ENCODE assay signal across 21 mouse cellular contexts in genomic region chr14:121349291-121349690, GRCm38 (mm10). TPM values are rescaled to one million over a fixed set of nuclear protein-coding genes. Genes with fewer than 3 reads are reported as not detected.
DNase-seq lines count a peak whose midpoint lies in the region; ATAC-seq and TF ChIP-seq lines count a peak whose summit lies in the region.
"Had no signal": no experiment of that assay in that cellular context is flagged by ENCODE, and none has a peak within 500 bp of the region (broad histone marks: within the 10 kb centered on the region; RNA-seq: fewer than 3 reads in every experiment).

No protein-coding gene starts in this region.

- H3K9ac ChIP-seq in liver, postnatal 0 days (replicated peaks) = no peak overlapping the region; the same call in 1 of the 2 replicates
- H3K9ac ChIP-seq in liver, embryonic 11.5 days (ENCODE audit: low read depth, low read length) = no peak overlapping the region
- H3K9ac ChIP-seq: intestine, embryonic 15.5 days; liver, embryonic 13.5 days; midbrain, embryonic 15.5 days had no signal

- H3K4me1 ChIP-seq in liver, postnatal 0 days (ENCODE audit: insufficient read depth) = peaks cover 63% of the 10 kb centered on the region
- peaks cover 71% of the 10 kb centered on the region for H3K4me1 ChIP-seq in liver, embryonic 11.5 days (replicated peaks; ENCODE audit: control insufficient read depth, insufficient read depth, low read length)

- intact Hi-C loops in gastrocnemius, adult 2 months (cut with DNase I) = no loop called here
- intact Hi-C loops in gastrocnemius, postnatal 14 days (cut with DNase I; ENCODE audit: low total_unique reads) = no loop called here

- no peaks in the 10 kb centered on the region for H3K36me3 ChIP-seq in liver, postnatal 0 days (replicated peaks; ENCODE audit: insufficient read depth, low read length)
- no peaks in the 10 kb centered on the region for H3K36me3 ChIP-seq in liver, embryonic 11.5 days (ENCODE audit: control insufficient read depth, insufficient read depth, low read length)
- H3K36me3 ChIP-seq: hindbrain, embryonic 10.5 days; intestine, embryonic 15.5 days; limb, embryonic 10.5 days; liver, embryonic 13.5 days; midbrain, embryonic 15.5 days had no signal

- 76% methylated on average over 5 of the region's 5 CpGs for WGBS in liver, postnatal 0 days (ENCODE audit: insufficient replicate concordance)
- WGBS in liver, embryonic 11.5 days = 83% methylated on average over 5 of the region's 5 CpGs

- H3K27ac ChIP-seq in gastrocnemius, adult 2 months = 0 out of 2 replicates have a peak overlapping the region, but pooled peaks have one; percentile 31
- H3K27ac ChIP-seq in liver, postnatal 0 days (ENCODE audit: low read depth) = peak overlapping the region; percentile 30
- H3K27ac ChIP-seq in liver, embryonic 11.5 days (ENCODE audit: low read depth, low read length) = no peak overlapping the region
- H3K27ac ChIP-seq: hindbrain, embryonic 10.5 days; layer of hippocampus, adult 2 months; limb, embryonic 10.5 days; midbrain, embryonic 15.5 days had no signal

- H3K9me3 ChIP-seq in liver, postnatal 0 days (ENCODE audit: low read length) = no peaks in the 10 kb centered on the region
- no peaks in the 10 kb centered on the region for H3K9me3 ChIP-seq in liver, embryonic 11.5 days (ENCODE audit: control insufficient read depth, low read length)
- H3K9me3 ChIP-seq: hindbrain, embryonic 10.5 days; intestine, embryonic 15.5 days; limb, embryonic 10.5 days; liver, embryonic 13.5 days; midbrain, embryonic 15.5 days had no signal

- DNase-seq in gastrocnemius, adult 2 months = no peak
- DNase-seq in gastrocnemius, postnatal 14 days = no peak
- no peak for DNase-seq in liver, postnatal 0 days
- DNase-seq in liver, embryonic 11.5 days (ENCODE audit: low spot score) = no peak
- DNase-seq in ES-CJ7 (ENCODE audit: low read depth, low spot score) = peak; percentile 20
- DNase-seq in naive thymus-derived CD4-positive, alpha-beta T cell, adult 2 months (ENCODE audit: low read depth) = peak; percentile 71
- DNase-seq in adrenal gland, postnatal 4 days (ENCODE audit: low spot score in 2 of 2) = no peak
- no peak for DNase-seq in embryo, embryonic 9.5 days (ENCODE audit: extremely low spot score)
- DNase-seq: adrenal gland, adult 8-10 months; cerebellum, adult 11-12 months; cerebellum, postnatal 36 days; gastrocnemius, postnatal 25 days; liver, embryonic 13.5 days; right cerebral cortex, adult 18-20 months; thymus, postnatal 4 days had no signal

- TF ChIP-seq EP300 in liver, postnatal 0 days (IDR thresholded peaks at IDR 0.05; ENCODE audit: low read depth) = no peak

- H3K27me3 ChIP-seq in liver, postnatal 0 days (ENCODE audit: insufficient read depth, low read length) = no peaks in the 10 kb centered on the region
- no peaks in the 10 kb centered on the region for H3K27me3 ChIP-seq in liver, embryonic 11.5 days (replicated peaks; ENCODE audit: control insufficient read depth, insufficient read depth, low read length)
- H3K27me3 ChIP-seq: intestine, embryonic 15.5 days; liver, embryonic 13.5 days; midbrain, embryonic 15.5 days had no signal

- no peak for TF ChIP-seq CTCF in gastrocnemius, adult 2 months (IDR thresholded peaks at IDR 0.05)
- TF ChIP-seq CTCF in liver, postnatal 0 days (IDR thresholded peaks at IDR 0.05; ENCODE audit: low read depth) = no peak

- H3K4me3 ChIP-seq in gastrocnemius, adult 2 months = no peak overlapping the region
- no peak overlapping the region for H3K4me3 ChIP-seq in liver, postnatal 0 days (ENCODE audit: low read depth, low read length)
- H3K4me3 ChIP-seq in liver, embryonic 11.5 days (ENCODE audit: low read depth, low read length) = no peak overlapping the region
- H3K4me3 ChIP-seq: hindbrain, embryonic 10.5 days; intestine, embryonic 15.5 days; layer of hippocampus, adult 2 months; limb, embryonic 10.5 days; liver, embryonic 13.5 days; midbrain, embryonic 15.5 days had no signal

- ATAC-seq in liver, postnatal 0 days = no peak
- no peak for ATAC-seq in liver, embryonic 11.5 days (replicated peaks; ENCODE audit: low FRiP score)
- ATAC-seq: intestine, embryonic 15.5 days; lung, postnatal 0 days; midbrain, embryonic 15.5 days had no signal

- H3K4me2 ChIP-seq in liver, postnatal 0 days (ENCODE audit: low read depth, low read length) = no peak overlapping the region
- H3K4me2 ChIP-seq in liver, embryonic 11.5 days = no peak overlapping the region
- H3K4me2 ChIP-seq: intestine, embryonic 15.5 days; liver, embryonic 13.5 days; midbrain, embryonic 15.5 days had no signal

RNA-seq across cellular contexts. Expression of gene Stk24, which starts 30.5 kb away (rescaled TPM):
- 10 to 100 TPM; 29.7 to 40.0 TPM for total RNA-seq in gastrocnemius, adult 2 months (2021)
- total RNA-seq in gastrocnemius, postnatal 14 days (2021) = 10 to 100 TPM; 24.7 to 29.7 TPM
- polyA plus RNA-seq in liver, postnatal 0 days (2015; fragmentation: Nextera tagmentation; extraction: Ambion mirVana) = 19.3 and 20.4 TPM in 2 replicates
- 51.3 and 58.2 TPM in 2 replicates for polyA plus RNA-seq in liver, embryonic 11.5 days (2014; fragmentation: Nextera tagmentation; extraction: Ambion mirVana)
- 100 to 1,000 TPM; 142 to 152 TPM for total RNA-seq in adrenal gland, postnatal 4 days (2021)

Comparison
In these comparisons a context has a peak if more than half of its experiments do, and no peak if none do; other contexts are left out.
1. DNase-seq: peak in ES-CJ7 (single experiment) and naive thymus-derived CD4-positive, alpha-beta T cell, adult 2 months (single experiment); none in gastrocnemius, adult 2 months (single experiment), gastrocnemius, postnatal 14 days (single experiment), liver, postnatal 0 days (single experiment), liver, embryonic 11.5 days (single experiment), adrenal gland, postnatal 4 days (0 of 2) and embryo, embryonic 9.5 days (single experiment).